Mouse (Mus musculus): ENCODE data around the gene Uri1. TPM values are rescaled to one million over a fixed set of nuclear protein-coding genes. Genes with fewer than 3 reads are reported as not detected.

Uri1 gene
- polyA plus RNA-seq, 1 experiment, result 10.3 TPM

GRCm38 (mm10) chr7:38002451-38002850 is 20.9 kb downstream of the Uri1 start:
- Histone ChIP-seq H3K27ac (ENCODE audit: control insufficient read depth, insufficient read depth, low read length) (peak overlapping the region; percentile 72), H3K4me3 (ENCODE audit: control insufficient read depth, insufficient read depth, low read length) (no peak overlapping the region), H3K27me3 (ENCODE audit: control insufficient read depth, insufficient read depth, low read length) (no peaks in the 10 kb centered on the region), H3K4me1 (replicated peaks; ENCODE audit: control insufficient read depth, insufficient read depth, low read length) (peaks cover 14% of the 10 kb centered on the region), H3K36me3 (ENCODE audit: control insufficient read depth, insufficient read depth, low read length) (no peaks in the 10 kb centered on the region)
- no peak for DNase-seq
- 63% methylated on average over 2 of the region's 2 CpGs for WGBS
- TF ChIP-seq CTCF (IDR thresholded peaks at IDR 0.05; ENCODE audit: borderline replicate concordance, control insufficient read depth, extremely low read depth, insufficient read depth, low read length, poor library complexity), result no peak
- no peak for TF ChIP-seq POLR2A (IDR thresholded peaks at IDR 0.05; ENCODE audit: control insufficient read depth, extremely low read depth, insufficient read depth, low read length, poor library complexity)

DNA sequence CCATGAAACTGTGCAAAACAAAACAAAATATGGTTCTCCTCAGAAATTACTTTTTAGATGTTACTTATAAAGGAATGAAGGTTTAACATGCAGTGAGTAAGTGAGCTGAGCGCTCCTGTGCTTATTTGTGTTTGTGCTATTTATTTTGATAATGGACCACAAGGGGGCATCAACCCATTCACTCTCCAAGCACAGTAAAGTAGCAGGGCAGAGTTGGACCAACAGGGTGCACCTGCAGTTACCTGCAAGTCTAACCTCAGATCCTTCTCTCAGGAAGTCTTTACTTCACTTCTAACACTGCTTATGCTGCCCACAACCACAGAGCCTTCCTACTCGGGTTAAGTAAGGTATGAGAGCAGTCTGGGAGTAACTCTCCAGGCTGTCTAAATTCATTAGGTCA is 23.7 kb downstream of the Uri1 start:
- Histone ChIP-seq H3K36me3 (ENCODE audit: control insufficient read depth, insufficient read depth, low read length) (no peaks in the 10 kb centered on the region), H3K27me3 (ENCODE audit: control insufficient read depth, insufficient read depth, low read length) (no peaks in the 10 kb centered on the region), H3K27ac (ENCODE audit: control insufficient read depth, insufficient read depth, low read length) (no peak overlapping the region; the same call in 1 of the 2 replicates), H3K4me1 (replicated peaks; ENCODE audit: control insufficient read depth, insufficient read depth, low read length) (peaks cover 14% of the 10 kb centered on the region), H3K4me3 (ENCODE audit: control insufficient read depth, insufficient read depth, low read length) (no peak overlapping the region)
- peak; percentile 45 for DNase-seq
- no peak for TF ChIP-seq POLR2A (IDR thresholded peaks at IDR 0.05; ENCODE audit: control insufficient read depth, extremely low read depth, insufficient read depth, low read length, poor library complexity)
- 36% methylated on average over 2 of the region's 2 CpGs for WGBS

DNA sequence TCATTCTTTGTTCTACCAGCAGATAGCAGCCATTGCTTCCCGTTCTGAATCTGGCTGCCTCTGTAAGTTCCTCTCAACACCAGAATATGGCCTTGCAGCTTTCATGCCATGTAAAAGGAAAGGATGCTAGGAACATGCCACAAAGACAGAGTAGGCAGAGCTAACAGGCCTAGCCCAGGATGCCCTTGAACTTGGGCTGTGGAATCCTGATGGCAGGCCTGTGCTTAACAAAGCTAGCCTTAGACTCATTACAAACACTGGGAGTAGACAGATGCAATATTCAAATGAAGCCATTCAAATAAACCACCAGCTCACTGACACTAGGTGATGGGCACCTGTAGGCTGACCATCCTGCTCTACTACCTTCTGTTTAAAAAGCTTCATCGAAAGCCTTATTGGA is 30.5 kb downstream of the Uri1 start:
- Histone ChIP-seq H3K4me1 (replicated peaks; ENCODE audit: control insufficient read depth, insufficient read depth, low read length) (no peaks in the 10 kb centered on the region), H3K27me3 (ENCODE audit: control insufficient read depth, insufficient read depth, low read length) (no peaks in the 10 kb centered on the region), H3K4me3 (ENCODE audit: control insufficient read depth, insufficient read depth, low read length) (no peak overlapping the region), H3K36me3 (ENCODE audit: control insufficient read depth, insufficient read depth, low read length) (no peaks in the 10 kb centered on the region), H3K27ac (ENCODE audit: control insufficient read depth, insufficient read depth, low read length) (no peak overlapping the region)
- TF ChIP-seq POLR2A (IDR thresholded peaks at IDR 0.05; ENCODE audit: control insufficient read depth, extremely low read depth, insufficient read depth, low read length, poor library complexity) (no peak), CTCF (IDR thresholded peaks at IDR 0.05; ENCODE audit: borderline replicate concordance, control insufficient read depth, extremely low read depth, insufficient read depth, low read length, poor library complexity) (no peak)
- WGBS, result 88% methylated on average over 2 of the region's 2 CpGs
- no peak for DNase-seq

DNA sequence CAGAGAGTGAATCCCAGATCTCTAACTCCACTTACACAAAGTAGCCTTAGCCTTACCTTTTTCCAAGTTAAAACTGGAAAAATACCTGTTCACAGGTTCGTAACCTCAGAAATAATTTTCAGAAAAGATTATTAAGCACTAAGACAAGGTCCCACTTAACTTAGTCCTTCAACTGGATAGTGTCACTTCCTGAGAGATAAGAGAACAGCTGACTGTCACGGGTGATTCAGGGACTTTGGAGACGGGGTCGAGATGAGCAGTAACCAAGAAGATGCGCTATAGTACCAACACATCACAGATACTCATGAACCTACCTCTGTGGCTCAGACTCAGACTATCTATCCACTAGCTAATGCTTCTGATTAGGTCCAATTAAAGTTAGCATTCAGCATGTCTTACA is 38.5 kb downstream of the Uri1 start:
- 86% methylated on average over 5 of the region's 5 CpGs for WGBS
- no peak overlapping the region for H3K27ac ChIP-seq (ENCODE audit: control insufficient read depth, insufficient read depth, low read length)
- H3K4me1 ChIP-seq (replicated peaks; ENCODE audit: control insufficient read depth, insufficient read depth, low read length), result no peaks in the 10 kb centered on the region
- DNase-seq, result no peak
- peaks cover 9% of the 10 kb centered on the region for H3K36me3 ChIP-seq (ENCODE audit: control insufficient read depth, insufficient read depth, low read length)
- no peak for TF ChIP-seq POLR2A (IDR thresholded peaks at IDR 0.05; ENCODE audit: control insufficient read depth, extremely low read depth, insufficient read depth, low read length, poor library complexity)
- no peak for TF ChIP-seq CTCF (IDR thresholded peaks at IDR 0.05; ENCODE audit: borderline replicate concordance, control insufficient read depth, extremely low read depth, insufficient read depth, low read length, poor library complexity)
- no peak overlapping the region for H3K4me3 ChIP-seq (ENCODE audit: control insufficient read depth, insufficient read depth, low read length)
- no peaks in the 10 kb centered on the region for H3K27me3 ChIP-seq (ENCODE audit: control insufficient read depth, insufficient read depth, low read length)

- no peak for DNase-seq
- 92% methylated on average over 6 of the region's 6 CpGs for WGBS
- peaks cover 9% of the 10 kb centered on the region for H3K36me3 ChIP-seq (ENCODE audit: control insufficient read depth, insufficient read depth, low read length)
Observed at GRCm38 (mm10) chr7:37983471-37983870, 39.9 kb downstream of the Uri1 start.

GRCm38 (mm10) chr7:37979729-37980128 is 43.6 kb downstream of the Uri1 start:
- Histone ChIP-seq H3K4me3 (ENCODE audit: control insufficient read depth, insufficient read depth, low read length) (no peak overlapping the region), H3K4me1 (replicated peaks; ENCODE audit: control insufficient read depth, insufficient read depth, low read length) (peaks cover 4% of the 10 kb centered on the region), H3K36me3 (ENCODE audit: control insufficient read depth, insufficient read depth, low read length) (peaks cover 9% of the 10 kb centered on the region), H3K27ac (ENCODE audit: control insufficient read depth, insufficient read depth, low read length) (no peak overlapping the region), H3K27me3 (ENCODE audit: control insufficient read depth, insufficient read depth, low read length) (no peaks in the 10 kb centered on the region)
- 99% methylated on average over 3 of the region's 3 CpGs for WGBS
- no peak for DNase-seq
- no peak for TF ChIP-seq POLR2A (IDR thresholded peaks at IDR 0.05; ENCODE audit: control insufficient read depth, extremely low read depth, insufficient read depth, low read length, poor library complexity)
- no peak for TF ChIP-seq CTCF (IDR thresholded peaks at IDR 0.05; ENCODE audit: borderline replicate concordance, control insufficient read depth, extremely low read depth, insufficient read depth, low read length, poor library complexity)

More at GRCm38 (mm10) chr7:37983471-37983870, 39.9 kb downstream of the Uri1 start:
- Histone ChIP-seq H3K27ac (ENCODE audit: control insufficient read depth, insufficient read depth, low read length) (no peak overlapping the region), H3K27me3 (ENCODE audit: control insufficient read depth, insufficient read depth, low read length) (no peaks in the 10 kb centered on the region), H3K4me3 (ENCODE audit: control insufficient read depth, insufficient read depth, low read length) (no peak overlapping the region), H3K4me1 (replicated peaks; ENCODE audit: control insufficient read depth, insufficient read depth, low read length) (no peaks in the 10 kb centered on the region)
- TF ChIP-seq POLR2A (IDR thresholded peaks at IDR 0.05; ENCODE audit: control insufficient read depth, extremely low read depth, insufficient read depth, low read length, poor library complexity), result no peak
- TF ChIP-seq CTCF (IDR thresholded peaks at IDR 0.05; ENCODE audit: borderline replicate concordance, control insufficient read depth, extremely low read depth, insufficient read depth, low read length, poor library complexity), result no peak

- peaks cover 9% of the 10 kb centered on the region for H3K36me3 ChIP-seq (ENCODE audit: control insufficient read depth, insufficient read depth, low read length)
- no peak overlapping the region for H3K27ac ChIP-seq (ENCODE audit: control insufficient read depth, insufficient read depth, low read length)
- WGBS, result 67% methylated on average over 4 of the region's 4 CpGs
- no peaks in the 10 kb centered on the region for H3K27me3 ChIP-seq (ENCODE audit: control insufficient read depth, insufficient read depth, low read length)
- TF ChIP-seq CTCF (IDR thresholded peaks at IDR 0.05; ENCODE audit: borderline replicate concordance, control insufficient read depth, extremely low read depth, insufficient read depth, low read length, poor library complexity) (no peak), POLR2A (IDR thresholded peaks at IDR 0.05; ENCODE audit: control insufficient read depth, extremely low read depth, insufficient read depth, low read length, poor library complexity) (no peak)
- no peak for DNase-seq
- no peak overlapping the region for H3K4me3 ChIP-seq (ENCODE audit: control insufficient read depth, insufficient read depth, low read length)
- peaks cover 9% of the 10 kb centered on the region for H3K4me1 ChIP-seq (replicated peaks; ENCODE audit: control insufficient read depth, insufficient read depth, low read length)
Observed at GRCm38 (mm10) chr7:37978412-37978811, 44.9 kb downstream of the Uri1 start.

All from thymus, adult 2 months (tissue).